ENCODE assay signal across 8 mouse cellular contexts in genomic region chr6:114398626-114399025, GRCm38 (mm10). TPM values are rescaled to one million over a fixed set of nuclear protein-coding genes. Genes with fewer than 3 reads are reported as not detected.
DNase-seq lines count a peak whose midpoint lies in the region; ATAC-seq lines count a peak whose summit lies in the region.

No protein-coding gene starts in this region.

- 0 out of 2 replicates have a peak, but pooled peaks have one; percentile 32 for ATAC-seq in hindbrain, embryonic 11.5 days (ENCODE audit: low FRiP score)
- peak; percentile 31; the same call in 1 of the 2 replicates for ATAC-seq in neural tube, embryonic 11.5 days (ENCODE audit: insufficient read depth, low FRiP score, low TSS enrichment)

- H3K27ac ChIP-seq in hindbrain, embryonic 11.5 days (ENCODE audit: low read depth, low read length), result no peak overlapping the region
- no peak overlapping the region for H3K27ac ChIP-seq in neural tube, embryonic 11.5 days (ENCODE audit: low read depth, low read length)

- H3K9ac ChIP-seq in hindbrain, embryonic 11.5 days (ENCODE audit: low read depth, low read length), result no peak overlapping the region
- H3K9ac ChIP-seq in neural tube, embryonic 11.5 days (ENCODE audit: low read length), result no peak overlapping the region

- no peaks in the 10 kb centered on the region for H3K9me3 ChIP-seq in hindbrain, embryonic 11.5 days (ENCODE audit: control insufficient read depth, low read length)
- H3K9me3 ChIP-seq in neural tube, embryonic 11.5 days (ENCODE audit: control insufficient read depth, low read length), result no peaks in the 10 kb centered on the region

- peaks cover 2% of the 10 kb centered on the region; the same call in 1 of the 2 replicates for H3K4me1 ChIP-seq in hindbrain, embryonic 11.5 days (replicated peaks; ENCODE audit: control insufficient read depth, insufficient read depth, low read length)
- H3K4me1 ChIP-seq in neural tube, embryonic 11.5 days (ENCODE audit: control insufficient read depth, insufficient read depth, low read length), result peaks cover 4% of the 10 kb centered on the region; the same call in 1 of the 2 replicates

- peak; percentile 19 to 53 for DNase-seq in adrenal gland, adult (ENCODE audit: inconsistent age in 2 of 2, low spot score in 1 of 2)
- no peak for DNase-seq in adrenal gland, postnatal 14 days
- DNase-seq in urinary bladder, postnatal 14 days (ENCODE audit: low spot score), result peak; percentile 28
- no peak for DNase-seq in urinary bladder, postnatal 10 days (ENCODE audit: low spot score)
- peak; percentile 55 for DNase-seq in hindbrain, embryonic 11.5 days (ENCODE audit: low spot score)
- peak; percentile 65 to 75 for DNase-seq in layer of hippocampus, postnatal 10 days (ENCODE audit: low spot score in 2 of 2)
- DNase-seq in neural tube, embryonic 11.5 days (ENCODE audit: low spot score), result peak; percentile 63
- DNase-seq in B cell, adult 2 months, result no peak

- WGBS in hindbrain, embryonic 11.5 days, result 2% methylated on average over 9 of the region's 9 CpGs
- WGBS in neural tube, embryonic 11.5 days, result 8% methylated on average over 9 of the region's 9 CpGs

- no peaks in the 10 kb centered on the region for H3K36me3 ChIP-seq in hindbrain, embryonic 11.5 days (ENCODE audit: control insufficient read depth, insufficient read depth, low read length)
- no peaks in the 10 kb centered on the region for H3K36me3 ChIP-seq in neural tube, embryonic 11.5 days (ENCODE audit: control insufficient read depth, insufficient read depth, low read length)

- no peak overlapping the region for H3K4me3 ChIP-seq in hindbrain, embryonic 11.5 days (ENCODE audit: low read depth, low read length)
- H3K4me3 ChIP-seq in neural tube, embryonic 11.5 days (ENCODE audit: low read depth, low read length), result no peak overlapping the region

- peaks cover 37% of the 10 kb centered on the region for H3K27me3 ChIP-seq in hindbrain, embryonic 11.5 days (ENCODE audit: control insufficient read depth, insufficient read depth, low read length)
- peaks cover 37% of the 10 kb centered on the region for H3K27me3 ChIP-seq in neural tube, embryonic 11.5 days (ENCODE audit: control insufficient read depth, insufficient read depth, low read length)

- 0 out of 2 replicates have a peak overlapping the region, but pooled peaks have one; percentile 95 for H3K4me2 ChIP-seq in hindbrain, embryonic 11.5 days (replicated peaks; ENCODE audit: low read depth, low read length)
- no peak overlapping the region; the same call in 1 of the 2 replicates for H3K4me2 ChIP-seq in neural tube, embryonic 11.5 days (ENCODE audit: low read depth)

RNA-seq across cellular contexts. Expression of gene Hrh1, which starts 0.9 kb away (rescaled TPM):
- 1.2 and 1.5 TPM in 2 replicates for total RNA-seq in adrenal gland, postnatal 14 days (2021)
- 0.08 and 0.35 TPM in 2 replicates for polyA plus RNA-seq in hindbrain, embryonic 11.5 days (2014; fragmentation: Nextera tagmentation; extraction: Ambion mirVana)
- total RNA-seq in layer of hippocampus, postnatal 10 days (2021), result 1 to 10 TPM; 3.7 to 5.9 TPM
- 0.16 and 0.32 TPM in 2 replicates for polyA plus RNA-seq in neural tube, embryonic 11.5 days (2014; fragmentation: Nextera tagmentation; extraction: Ambion mirVana)

Comparison
In these comparisons a context has a peak if more than half of its experiments do, and no peak if none do; other contexts are left out.
1. DNase-seq: peak in adrenal gland, adult (2 of 2), urinary bladder, postnatal 14 days (single experiment), hindbrain, embryonic 11.5 days (single experiment), layer of hippocampus, postnatal 10 days (2 of 2) and neural tube, embryonic 11.5 days (single experiment); none in adrenal gland, postnatal 14 days (single experiment), urinary bladder, postnatal 10 days (single experiment) and B cell, adult 2 months (0 of 2).